Mouse (Mus musculus) mammary gland, adult 2 months (tissue): Measurements from ENCODE around the gene Rgcc. TPM values are rescaled to one million over a fixed set of nuclear protein-coding genes. Genes with fewer than 3 reads are reported as not detected.

ENCODE experiments used
- polyA plus RNA-seq: library from polyadenylated mRNA; depleted of rRNA; stranded (reverse); fragments of >200 nt; gene quantifications from 2 replicates; pipeline ENCODE4 v1.2.3, GENCODE M21; 2012; ENCODE audit warnings: low replicate concordance; rRNA removed

Gene Rgcc
- polyA plus RNA-seq = 488 and 915 TPM in 2 replicates

GRCm38 (mm10) chr14:79301466-79301875 lies at the start of gene Rgcc:
Gene Rgcc, minus strand, starts transcription at chr14:79301645.

Other genes with a start within 250 kb of the Rgcc start
- gene Zfp957, start 54.3 kb downstream of the Rgcc start, polyA plus RNA-seq = not detected in 2 replicates
- 1.0 and 2.4 TPM in 2 replicates for gene Naa16, start 89.1 kb upstream of the Rgcc start, polyA plus RNA-seq
- gene Mtrf1, start 96.1 kb upstream of the Rgcc start, polyA plus RNA-seq = 1.2 and 3.4 TPM in 2 replicates
- gene Kbtbd7, start 124.9 kb upstream of the Rgcc start, polyA plus RNA-seq = 4.0 and 6.0 TPM in 2 replicates
- gene Kbtbd6, start 150.2 kb upstream of the Rgcc start, polyA plus RNA-seq = 0.20 and 0.72 TPM in 2 replicates
- gene Elf1, start 179.5 kb upstream of the Rgcc start, polyA plus RNA-seq = 19.1 and 27.8 TPM in 2 replicates
- gene Wbp4, start 179.9 kb upstream of the Rgcc start, polyA plus RNA-seq = 4.0 and 4.7 TPM in 2 replicates